Mouse (Mus musculus): Measurements from ENCODE around the gene Alox8.

Alox8 gene

DNA sequence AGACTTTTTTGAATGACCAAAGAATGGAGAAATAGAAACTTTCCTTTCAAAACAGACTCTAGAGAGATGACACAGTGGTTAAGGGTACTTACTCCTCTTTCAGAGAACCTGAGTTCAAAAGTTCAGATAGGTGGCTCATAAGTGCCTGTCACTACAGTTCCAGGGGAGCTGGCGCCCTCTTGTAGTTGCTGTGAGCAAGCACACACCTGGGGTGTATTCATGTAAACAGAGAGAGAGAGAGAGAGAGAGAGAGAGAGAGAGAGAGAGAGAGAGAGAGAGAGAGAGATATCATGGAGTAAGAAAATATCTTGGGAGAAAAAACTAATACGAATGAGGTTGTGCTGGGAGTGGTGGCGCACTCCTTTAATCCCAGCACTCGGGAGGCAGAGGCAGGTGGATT is 17.5 kb downstream of the Alox8 start:
- no peak for DNase-seq (ENCODE audit: low read depth, low spot score)

DNA sequence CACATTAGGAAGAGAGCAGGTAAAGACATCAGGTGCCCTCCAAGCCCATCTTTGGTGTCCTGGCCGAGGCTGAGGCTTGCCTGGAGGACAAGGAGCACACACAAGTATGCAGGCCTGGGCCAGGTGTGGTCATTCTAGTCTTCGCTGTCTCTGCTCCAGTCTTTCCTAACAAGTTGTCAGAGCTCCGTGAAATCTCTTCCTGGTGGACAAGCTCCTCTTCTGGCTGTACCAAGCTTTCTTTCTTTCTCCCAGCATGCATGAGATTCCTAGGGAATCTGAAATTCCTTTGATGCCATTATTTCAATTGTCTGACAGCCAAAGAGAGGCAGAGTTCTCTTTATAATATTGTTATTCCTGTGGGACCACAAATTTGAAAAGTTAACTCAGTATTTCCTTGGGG is 18.1 kb downstream of the Alox8 start:
- DNase-seq (ENCODE audit: low read depth, low spot score): no peak

DNA sequence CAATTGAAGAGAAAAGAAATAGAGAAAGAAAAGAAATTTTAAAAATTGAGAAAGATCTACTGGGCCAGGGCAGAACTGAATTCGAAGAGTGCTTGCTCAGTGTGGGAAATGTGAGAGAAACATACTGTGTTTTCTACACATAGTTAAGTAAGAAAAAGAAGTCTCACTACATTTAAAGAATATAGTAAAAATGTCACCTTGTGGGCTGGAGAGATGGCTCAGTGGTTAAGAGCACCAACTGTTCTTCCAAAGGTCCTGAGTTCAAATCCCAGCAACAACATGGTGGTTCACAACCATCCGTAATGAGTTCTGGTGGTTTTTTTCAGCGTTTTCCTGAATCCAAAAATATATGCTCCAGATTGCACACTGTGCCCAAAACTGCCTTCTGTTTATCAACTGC is 19.1 kb downstream of the Alox8 start:
- no peak for DNase-seq (ENCODE audit: low read depth, low spot score)

DNA sequence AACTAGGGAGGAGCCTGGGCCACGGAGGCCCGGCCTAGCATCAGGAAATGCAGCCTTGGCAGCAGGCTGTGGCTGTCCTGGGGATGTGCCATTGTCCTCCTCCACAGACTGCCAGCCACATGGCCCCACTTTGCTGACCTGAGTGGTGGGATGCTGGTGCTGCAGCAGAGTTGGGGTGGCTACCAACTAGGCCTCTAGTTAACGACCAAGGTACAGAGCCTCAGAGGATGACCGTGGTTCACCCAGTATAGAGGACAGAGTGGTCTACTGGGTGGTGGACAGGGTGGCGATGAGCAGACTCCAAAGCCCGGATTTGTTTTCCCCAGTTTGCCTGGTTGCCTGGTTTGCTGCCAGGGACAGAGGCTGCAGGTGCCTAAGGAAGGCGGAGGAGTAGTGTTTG is 22.9 kb downstream of the Alox8 start:
- DNase-seq (ENCODE audit: low read depth, low spot score): no peak

DNA sequence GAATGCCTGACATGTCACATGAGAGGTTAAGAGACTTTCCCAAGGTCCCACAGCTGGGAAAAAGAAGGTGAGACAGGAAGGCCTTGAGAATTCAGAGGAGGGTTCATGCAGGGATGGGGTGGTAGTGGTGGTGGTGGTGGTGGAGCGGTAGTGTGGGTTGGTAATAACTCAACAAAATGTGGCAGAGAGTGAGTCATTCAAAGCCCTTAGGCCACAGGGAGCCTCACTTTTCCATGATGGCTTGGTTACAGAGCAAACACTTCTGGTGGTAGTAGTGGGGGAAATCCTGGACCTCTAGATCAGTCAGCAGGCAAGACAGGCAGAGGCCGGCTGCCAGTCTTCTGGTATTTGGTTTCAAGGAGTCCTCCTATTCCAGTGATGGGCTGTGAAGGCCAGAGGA is 25.0 kb downstream of the Alox8 start:
- no peak for DNase-seq (ENCODE audit: low read depth, low spot score)

DNA sequence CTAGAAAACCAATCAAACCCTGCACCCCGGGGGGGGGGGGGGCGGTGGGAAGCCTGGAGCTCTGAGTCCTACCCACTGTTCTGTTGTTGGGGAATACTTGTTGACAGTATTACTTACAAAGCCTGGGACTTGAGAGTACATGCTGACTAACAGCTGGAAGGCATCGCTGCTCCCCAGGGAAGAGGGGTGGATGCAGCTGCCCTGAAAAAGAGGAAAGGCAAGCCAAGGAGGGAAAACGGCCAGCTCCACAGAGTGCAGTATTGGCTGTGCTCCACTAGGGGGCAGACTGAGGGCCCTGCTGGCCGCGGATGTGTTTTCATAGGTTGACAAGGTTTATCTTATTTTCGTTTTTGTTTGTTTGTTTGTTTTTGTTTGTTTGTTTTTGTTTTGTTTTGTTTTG is 26.0 kb downstream of the Alox8 start:
- DNase-seq (ENCODE audit: low read depth, low spot score): peak; percentile 90

DNA sequence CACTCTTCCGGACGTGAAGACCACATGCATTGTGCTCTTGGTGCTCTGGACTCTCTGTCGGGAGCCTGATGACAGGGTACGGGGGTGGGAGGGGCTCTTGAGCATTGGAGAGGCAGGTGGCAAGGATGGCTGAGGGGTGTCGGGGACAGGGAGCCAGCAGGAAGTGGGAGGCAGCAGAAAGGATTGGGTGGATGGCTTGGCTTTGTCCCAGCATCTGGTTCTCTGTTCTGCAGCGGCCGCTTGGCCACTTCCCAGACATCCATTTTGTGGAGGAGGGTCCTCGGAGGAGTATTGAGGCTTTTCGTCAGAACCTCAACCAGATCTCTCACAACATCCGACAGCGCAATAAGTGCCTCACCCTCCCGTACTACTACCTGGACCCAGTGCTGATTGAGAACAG is 28.3 kb downstream of the Alox8 start:
- no peak for DNase-seq (ENCODE audit: low read depth, low spot score)

DNA sequence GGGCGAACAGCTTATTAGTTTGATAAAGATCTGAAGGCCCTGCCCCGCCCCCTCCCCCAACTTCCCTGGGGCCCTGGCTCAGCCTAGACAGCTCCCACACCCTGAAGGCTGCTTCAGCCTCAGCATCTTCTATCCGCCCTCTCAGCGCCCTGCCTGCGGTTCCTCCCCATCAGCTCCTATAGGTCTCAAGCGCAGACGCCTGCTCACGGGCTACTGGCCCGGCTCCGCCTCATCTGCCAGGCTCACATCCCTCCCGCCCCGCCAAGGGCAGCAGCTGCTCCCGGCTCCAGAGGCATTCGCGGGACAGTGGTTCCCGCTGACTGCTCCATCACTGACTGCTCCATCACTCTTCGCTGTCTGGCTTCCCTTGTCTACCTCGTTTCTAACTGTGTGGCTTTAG is 40.8 kb downstream of the Alox8 start, which contains the start of gene Alox12b:
Gene Alox12b, plus strand, starts transcription at position 190 of the 400 bp plus-strand sequence.
- no peak for DNase-seq (ENCODE audit: low read depth, low spot score)

DNA sequence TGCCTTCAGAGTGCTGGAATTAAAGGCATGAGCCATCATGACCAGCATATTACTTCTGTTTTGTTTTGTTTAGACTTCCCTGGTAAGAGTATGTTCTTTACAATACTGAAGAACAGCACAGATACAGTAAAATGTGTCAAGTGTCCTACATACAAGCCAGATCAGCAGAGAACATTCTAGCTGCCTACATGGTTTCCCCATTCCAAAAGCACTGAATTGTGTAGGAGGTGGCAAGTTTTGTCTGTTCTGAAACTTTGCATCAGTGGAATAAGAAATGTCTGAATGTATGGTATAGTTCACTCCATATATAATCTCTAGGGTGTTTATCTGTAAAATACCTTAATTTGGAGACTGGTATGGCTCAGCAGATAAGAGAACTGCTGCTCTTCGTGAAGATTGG is 42.3 kb downstream of the Alox8 start:
- no peak for DNase-seq (ENCODE audit: low read depth, low spot score)

DNA sequence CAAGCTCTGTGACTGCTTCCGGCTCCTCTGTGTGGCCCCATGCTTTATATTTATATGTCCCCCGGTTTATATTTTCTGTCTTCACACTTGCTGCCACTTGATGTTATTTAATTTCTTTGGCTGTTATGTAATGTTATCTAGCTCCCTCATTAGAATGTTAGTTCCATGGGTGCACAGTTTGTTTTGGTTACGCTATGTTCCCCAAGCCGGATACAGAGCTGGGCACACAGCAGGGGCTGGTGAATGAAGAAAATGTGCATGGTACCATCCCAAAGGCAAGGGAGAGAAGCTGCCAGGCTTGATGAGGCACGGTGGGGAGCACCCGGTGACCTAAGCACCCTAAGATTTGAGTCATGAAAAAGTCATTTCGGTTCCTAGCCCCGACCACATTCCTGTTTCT is 43.8 kb downstream of the Alox8 start:
- no peak for DNase-seq (ENCODE audit: low read depth, low spot score)

DNA sequence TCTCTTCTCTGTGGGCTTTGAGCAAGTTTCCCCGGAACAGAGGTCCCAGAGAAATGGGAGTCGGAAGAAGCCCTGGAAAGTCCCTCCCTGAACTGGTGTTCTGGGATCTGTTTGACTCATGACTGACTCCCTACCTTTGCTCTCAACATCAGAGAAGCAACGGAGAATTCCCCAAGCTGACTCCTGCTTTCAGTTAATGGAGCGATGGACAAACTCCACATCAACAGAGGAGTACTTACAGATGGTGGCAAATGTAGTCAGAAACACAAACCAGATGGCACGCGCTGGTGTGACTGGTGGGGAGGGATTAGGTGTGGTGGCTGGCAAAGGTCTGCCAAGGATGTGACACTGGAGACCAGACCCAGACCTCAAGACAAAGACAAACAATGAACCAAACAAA is 46.6 kb downstream of the Alox8 start:
- DNase-seq (ENCODE audit: low read depth, low spot score): no peak

DNA sequence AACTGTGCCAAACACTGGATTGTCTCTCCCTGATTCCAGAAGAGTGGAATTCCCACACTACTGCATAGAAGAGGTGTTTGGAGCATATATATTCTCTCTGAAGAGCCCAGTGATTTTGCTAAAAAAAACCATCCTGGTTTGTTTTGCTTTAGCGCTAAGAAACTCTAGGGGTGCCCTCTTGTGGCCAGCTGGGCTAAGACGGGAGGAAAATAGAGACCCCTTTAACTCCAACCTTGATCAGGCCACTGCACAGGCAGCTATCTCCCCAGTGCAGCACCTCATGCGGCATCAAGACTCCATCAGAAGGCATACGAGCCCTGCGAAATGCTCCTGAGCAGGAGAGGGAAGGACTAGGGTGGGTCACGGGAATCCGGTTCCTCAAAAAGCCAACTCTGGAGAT is 47.2 kb downstream of the Alox8 start:
- DNase-seq (ENCODE audit: low read depth, low spot score): no peak

DNA sequence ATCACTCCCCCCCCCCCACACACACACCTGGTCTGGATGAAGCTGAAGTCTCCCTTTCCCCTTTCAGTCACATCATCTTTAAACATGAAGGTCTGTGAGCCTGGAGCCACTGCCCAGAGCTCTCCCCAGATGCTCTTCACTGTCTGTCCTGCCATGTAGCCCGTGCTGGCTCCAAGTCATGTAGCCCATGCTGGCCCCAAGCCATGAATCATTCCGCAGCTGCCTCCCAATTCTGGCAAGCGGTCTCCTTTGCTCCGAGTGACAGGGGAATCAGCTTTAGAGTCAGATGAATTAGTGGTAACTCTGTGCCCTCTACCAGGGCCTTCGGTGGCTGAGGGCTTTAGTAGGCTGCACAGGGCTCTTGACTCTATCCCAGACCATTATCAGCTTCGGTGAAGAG is 47.9 kb downstream of the Alox8 start:
- no peak for DNase-seq (ENCODE audit: low read depth, low spot score)

DNA sequence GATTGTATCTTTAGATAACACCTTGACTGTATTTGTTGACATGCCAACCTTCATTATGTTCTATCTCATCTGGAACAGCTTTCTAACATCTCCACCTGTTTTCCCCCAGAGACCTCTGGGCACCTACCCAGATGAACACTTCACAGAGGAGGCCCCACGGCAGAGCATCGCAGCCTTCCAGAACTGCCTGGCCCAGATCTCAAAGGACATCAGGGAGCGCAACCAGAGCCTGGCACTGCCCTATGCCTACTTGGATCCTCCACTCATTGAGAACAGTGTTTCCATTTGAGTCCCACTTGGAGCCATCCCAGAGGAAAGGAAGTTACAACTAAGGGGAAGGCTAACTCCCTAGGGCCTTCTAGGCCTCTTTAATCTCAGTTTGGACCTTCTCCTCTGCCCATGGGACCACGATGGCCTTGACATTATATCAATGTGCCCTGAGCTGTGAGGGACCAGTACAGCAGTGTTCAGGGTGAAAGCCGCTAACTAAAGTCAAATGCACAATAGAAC is 49.1 kb downstream of the Alox8 start:
- no peak for DNase-seq (ENCODE audit: low read depth, low spot score)

DNA sequence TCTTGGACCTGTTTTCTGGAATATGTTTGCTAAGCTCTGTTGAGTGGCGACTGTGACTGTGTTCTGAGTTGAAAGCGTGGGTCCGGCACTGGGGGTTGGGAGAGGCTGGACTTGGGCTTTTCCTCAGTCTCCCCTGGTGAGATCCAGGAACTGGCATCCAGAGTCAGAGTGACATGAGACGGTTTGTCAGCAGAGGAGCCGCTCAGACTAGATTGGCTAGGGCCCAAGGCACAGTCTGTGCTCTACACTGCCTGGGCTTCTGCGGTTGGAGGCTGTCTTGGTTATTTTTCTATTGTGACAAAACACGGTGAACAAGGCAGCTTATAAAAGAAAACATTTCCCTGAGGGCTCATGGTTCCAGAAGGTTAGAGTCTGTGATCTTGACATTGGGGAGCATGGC is 50.1 kb downstream of the Alox8 start:
- peak; percentile 30 for DNase-seq (ENCODE audit: low read depth, low spot score)

DNA sequence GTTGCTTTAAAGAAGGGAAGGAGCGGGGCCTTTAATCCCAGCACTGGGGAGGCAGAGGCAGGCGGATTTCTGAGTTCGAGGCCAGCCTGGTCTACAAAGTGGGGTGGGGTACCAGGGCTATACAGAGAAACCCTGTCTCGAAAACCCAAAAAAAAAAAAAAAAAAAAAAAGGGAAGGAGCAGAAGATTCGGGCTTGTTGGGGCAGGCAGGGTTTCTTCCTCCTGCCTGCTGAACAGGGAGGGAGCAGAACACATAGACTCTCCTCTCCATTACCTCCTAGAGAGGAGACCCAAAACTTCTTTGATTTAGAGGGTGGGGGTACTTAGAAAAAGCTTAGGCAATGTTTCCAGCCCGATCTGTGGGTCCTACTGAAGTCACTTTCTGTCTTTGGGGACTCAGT is 62.3 kb downstream of the Alox8 start:
- no peak for DNase-seq (ENCODE audit: low read depth, low spot score)

DNA sequence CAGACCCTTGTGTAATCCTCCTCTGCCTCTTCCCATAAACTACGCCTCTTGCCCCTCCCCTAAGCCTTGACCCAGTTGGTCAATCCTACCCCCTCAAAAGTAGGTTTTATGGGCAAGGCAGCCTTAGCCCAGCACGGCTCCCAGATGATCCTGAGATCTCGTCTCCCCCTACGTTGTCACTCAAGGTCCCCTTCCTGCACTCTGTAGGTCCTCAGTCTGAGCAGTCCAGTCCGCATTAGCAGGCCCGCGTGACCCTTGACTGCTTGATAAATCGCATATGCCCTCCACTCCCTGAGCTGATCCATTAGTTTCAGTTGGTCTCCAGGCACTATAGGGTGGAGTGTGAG is 63.0 kb downstream of the Alox8 start:
- no peak for DNase-seq (ENCODE audit: low read depth, low spot score)
